Mouse (Mus musculus) heart, postnatal 0 days (tissue): ENCODE results near the gene Igf2bp2. TPM values are rescaled to one million over a fixed set of nuclear protein-coding genes. Genes with fewer than 3 reads are reported as not detected.

ENCODE experiments used
- ATAC-seq: fragments of 200-750 bp; cut with Nextera tagmentation; 2 replicates; pipeline ENCODE4 v1.8.0; 2017; ENCODE audit warnings: low read depth, moderate number of reproducible peaks, moderate library complexity; ENCODE audit not compliant: insufficient read depth
- DNase-seq: peaks from one replicate; pipeline ENCODE4 v3.0.0-alpha.2; 2016; ENCODE audit warnings: low spot score
- H3K27ac ChIP-seq: fragments of 300-500 bp; sonication (generic); 2 replicates; pipeline ENCODE4 v1.5.1; 2014; ENCODE audit warnings: low read depth, mild to moderate bottlenecking
- H3K27me3 ChIP-seq: fragments of 300-500 bp; sonication (generic); 2 replicates; pipeline ENCODE4 v1.6.1; 2014; ENCODE audit warnings: low read length, mixed read lengths; ENCODE audit not compliant: control insufficient read depth, insufficient read depth
- H3K36me3 ChIP-seq: fragments of 300-500 bp; sonication (generic); replicated peaks from 2 replicates; pipeline ENCODE4 v1.6.1; 2014; ENCODE audit warnings: low read length, mixed read lengths; ENCODE audit not compliant: control insufficient read depth, insufficient read depth
- H3K4me1 ChIP-seq: fragments of 300-500 bp; sonication (generic); 2 replicates; pipeline ENCODE4 v1.6.1; 2014; ENCODE audit warnings: antibody characterized with exemption; ENCODE audit not compliant: control insufficient read depth, insufficient read depth
- H3K4me2 ChIP-seq: fragments of 300-500 bp; sonication (generic); 2 replicates; pipeline ENCODE4 v1.6.1; 2014; ENCODE audit warnings: low read depth, mild to moderate bottlenecking, low read length, moderate library complexity
- H3K4me3 ChIP-seq: fragments of 300-500 bp; sonication (generic); 2 replicates; pipeline ENCODE4 v1.5.1; 2014; ENCODE audit warnings: low read depth, low read length
- H3K9ac ChIP-seq: fragments of 300-500 bp; sonication (generic); replicated peaks from 2 replicates; pipeline ENCODE4 v1.6.1; 2014; ENCODE audit warnings: low read depth, low read length, mixed read lengths
- H3K9me3 ChIP-seq: fragments of 300-500 bp; sonication (generic); replicated peaks from 2 replicates; pipeline ENCODE4 v1.6.1; 2016; ENCODE audit warnings: low read length; ENCODE audit not compliant: control insufficient read depth
- CTCF ChIP-seq: IDR thresholded peaks from 2 replicates; pipeline ENCODE4 v1.5.1; 2016; ENCODE audit warnings: antibody characterized with exemption, control low read depth, low read depth
- EP300 ChIP-seq: IDR thresholded peaks from 2 replicates; pipeline ENCODE4 v1.6.1; 2016; ENCODE audit warnings: antibody characterized with exemption, low read depth
- WGBS: fragments of 180-500 bp; shearing (Covaris S2); extraction: QIAGEN DNeasy Blood & Tissue Kit; methylation state at CpG from one replicate; pipeline ENCODE4 v1.1.7; 2014; 5-methylcytosine and 5-hydroxymethylcytosine counted together
- polyA plus RNA-seq: library from polyadenylated mRNA; unstranded; fragments of >200 nt; fragmentation: Nextera tagmentation; extraction: Ambion mirVana; gene quantifications from 2 replicates; pipeline ENCODE4 v1.2.1, GENCODE M21; 2015
- total RNA-seq: library from RNA; depleted of rRNA; stranded (reverse); fragments of >200 nt; gene quantifications from 2 replicates; pipeline ENCODE4 v1.2.3, GENCODE M21; 2014; ENCODE audit warnings: low replicate concordance

Igf2bp2 gene
- total and polyA plus RNA-seq, 2 experiments from 2014 or later = 12.9 to 48.1 TPM

DNA sequence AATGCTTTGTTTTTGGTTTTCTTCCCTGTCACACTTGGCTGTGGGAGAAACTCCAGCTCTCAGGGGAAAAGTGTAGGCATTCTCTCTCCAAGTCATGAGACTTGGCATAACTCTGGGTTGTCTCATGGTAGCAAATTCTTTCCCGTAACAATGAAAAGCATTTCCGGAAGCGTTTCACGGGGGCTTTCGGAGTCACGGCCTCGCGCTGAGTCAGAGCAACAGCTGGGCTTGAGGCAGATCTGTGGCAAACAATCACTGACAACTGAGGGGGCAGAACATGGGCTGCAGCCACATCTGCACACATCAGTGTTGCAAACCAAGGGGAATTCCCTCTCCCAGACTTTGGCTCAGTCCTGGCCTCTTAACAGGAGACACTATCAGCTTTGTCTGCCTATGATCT lies 95.7 kb downstream of the Igf2bp2 start:
- peak; percentile 20 for DNase-seq
- Histone ChIP-seq H3K4me2 (no peak overlapping the region), H3K9me3 (no peaks in the 10 kb centered on the region), H3K27ac (peak overlapping the region; percentile 43; the same call in 1 of the 2 replicates), H3K4me3 (no peak overlapping the region), H3K9ac (no peak overlapping the region), H3K36me3 (peaks cover 73% of the 10 kb centered on the region), H3K4me1 (no peaks in the 10 kb centered on the region), H3K27me3 (no peaks in the 10 kb centered on the region)
- WGBS = 55% methylated on average over 8 of the region's 8 CpGs
- ATAC-seq = peak; percentile 49
- TF ChIP-seq CTCF = no peak
- TF ChIP-seq EP300 = 0 out of 2 replicates have a peak, but pooled peaks have one; percentile 39

DNA sequence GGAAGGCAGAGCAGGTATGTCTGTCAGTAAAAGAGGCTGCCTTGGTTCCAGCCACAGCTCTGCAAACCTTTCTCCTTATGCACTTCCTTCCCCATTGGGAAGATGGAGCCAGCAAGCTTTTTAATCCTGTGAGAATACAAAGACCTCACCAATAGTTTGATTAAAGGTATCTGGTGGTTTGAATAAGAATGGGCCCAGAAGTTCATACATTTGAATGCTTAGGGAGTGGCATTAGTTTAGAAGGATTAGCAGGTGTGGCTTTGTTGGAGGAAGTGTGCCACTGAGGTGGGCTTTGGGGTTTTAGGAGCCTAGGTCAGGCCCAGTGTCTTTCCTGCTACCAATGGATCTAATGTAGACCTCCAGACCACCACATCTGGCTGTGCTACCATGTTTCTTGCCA lies 97.6 kb downstream of the Igf2bp2 start:
- TF ChIP-seq EP300 = no peak
- no peak for TF ChIP-seq CTCF
- Histone ChIP-seq H3K9me3 (no peaks in the 10 kb centered on the region), H3K4me1 (no peaks in the 10 kb centered on the region), H3K9ac (no peak overlapping the region), H3K4me3 (no peak overlapping the region), H3K27me3 (no peaks in the 10 kb centered on the region), H3K4me2 (no peak overlapping the region), H3K27ac (no peak overlapping the region), H3K36me3 (peaks cover 80% of the 10 kb centered on the region)
- ATAC-seq (no peak), DNase-seq (no peak)

DNA sequence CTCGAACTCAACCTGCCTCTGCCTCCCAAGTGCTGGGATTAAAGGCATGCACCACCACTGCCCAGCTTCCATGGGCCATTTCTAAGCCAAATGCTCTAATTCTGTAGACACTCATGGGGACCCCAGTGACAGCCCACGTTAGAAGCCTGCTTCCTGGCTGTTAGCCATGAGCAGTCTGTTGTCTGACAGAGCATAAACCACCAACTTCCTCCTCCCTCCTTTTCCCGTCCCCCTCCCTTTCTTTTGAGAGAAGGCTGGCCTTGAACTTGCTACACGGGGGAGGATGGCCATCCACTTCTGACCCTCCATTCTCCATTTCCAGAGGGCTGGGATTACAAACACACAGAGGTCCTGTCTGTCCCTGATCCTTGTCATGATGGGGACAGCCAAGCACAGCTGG lies 100.8 kb downstream of the Igf2bp2 start:
- Histone ChIP-seq H3K4me3 (no peak overlapping the region), H3K27me3 (no peaks in the 10 kb centered on the region), H3K4me1 (no peaks in the 10 kb centered on the region), H3K9ac (no peak overlapping the region), H3K9me3 (no peaks in the 10 kb centered on the region), H3K36me3 (peaks cover 70% of the 10 kb centered on the region), H3K27ac (no peak overlapping the region), H3K4me2 (no peak overlapping the region)
- ATAC-seq (no peak), DNase-seq (no peak)
- no peak for TF ChIP-seq CTCF
- no peak for TF ChIP-seq EP300
- 68% methylated on average over 4 of the region's 4 CpGs for WGBS

DNA sequence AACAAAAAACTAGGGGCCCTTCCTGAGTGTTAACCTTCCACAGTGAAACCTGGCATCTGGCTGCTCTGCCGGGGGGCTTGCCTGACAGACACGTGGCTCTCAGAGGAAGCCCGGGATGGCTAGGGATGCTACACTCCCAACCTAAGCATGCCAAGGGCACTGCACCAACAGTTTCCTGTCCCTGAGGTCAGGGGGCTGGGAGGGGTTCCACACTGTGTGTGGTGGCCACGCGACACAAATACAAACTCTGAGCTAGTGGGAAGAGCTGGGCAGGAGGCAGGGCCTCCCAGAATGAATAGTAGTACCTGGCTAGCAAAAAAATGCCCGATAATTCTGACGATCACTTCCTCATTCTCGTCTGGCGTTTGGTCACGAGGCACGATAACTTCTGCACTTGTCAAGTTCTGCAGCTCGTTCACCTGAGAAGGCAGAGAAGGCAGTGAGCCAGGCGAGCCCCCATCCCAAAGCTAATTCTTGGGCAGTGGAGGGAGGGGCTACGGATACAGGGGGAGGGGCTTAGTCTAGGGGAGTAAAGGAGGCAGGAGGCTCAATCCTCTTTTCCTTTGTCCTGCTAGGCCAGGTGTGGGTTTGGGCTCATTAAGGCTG lies 101.4 kb downstream of the Igf2bp2 start:
- H3K9me3 ChIP-seq = no peaks in the 10 kb centered on the region
- TF ChIP-seq EP300 = no peak
- no peak for TF ChIP-seq CTCF
- DNase-seq = no peak
- no peak for ATAC-seq
- no peak overlapping the region for H3K27ac ChIP-seq
- no peak overlapping the region for H3K4me3 ChIP-seq
- H3K4me1 ChIP-seq = no peaks in the 10 kb centered on the region
- no peak overlapping the region for H3K9ac ChIP-seq
- WGBS = 79% methylated on average over 14 of the region's 14 CpGs
- no peaks in the 10 kb centered on the region for H3K27me3 ChIP-seq
- H3K4me2 ChIP-seq = no peak overlapping the region; the same call in 1 of the 2 replicates
- peaks cover 64% of the 10 kb centered on the region for H3K36me3 ChIP-seq

DNA sequence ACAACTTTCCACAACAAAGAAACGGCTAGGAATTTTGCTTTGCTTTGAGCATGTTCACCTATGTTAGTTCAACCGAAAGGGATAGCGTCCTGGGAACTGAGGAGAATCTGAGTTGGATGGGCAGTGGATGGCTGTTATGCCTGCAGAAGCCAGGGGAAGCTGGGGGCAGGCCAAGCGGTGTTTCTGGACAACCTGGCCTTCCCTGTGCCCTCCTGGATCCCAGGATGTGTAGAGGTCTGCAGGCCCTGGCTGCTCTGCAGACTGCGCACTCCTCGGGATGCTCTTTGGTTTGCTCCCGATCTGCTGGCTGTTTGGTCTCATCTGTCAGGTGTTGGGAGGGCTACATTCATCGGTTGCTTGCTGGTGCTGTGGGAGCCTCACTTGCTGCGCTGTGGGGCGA lies 102.7 kb downstream of the Igf2bp2 start:
- WGBS = 92% methylated on average over 10 of the region's 10 CpGs
- Histone ChIP-seq H3K4me3 (no peak overlapping the region), H3K36me3 (peaks cover 58% of the 10 kb centered on the region), H3K4me2 (no peak overlapping the region), H3K27me3 (no peaks in the 10 kb centered on the region), H3K27ac (no peak overlapping the region), H3K9ac (no peak overlapping the region), H3K9me3 (no peaks in the 10 kb centered on the region), H3K4me1 (no peaks in the 10 kb centered on the region)
- DNase-seq (no peak), ATAC-seq (no peak)
- TF ChIP-seq CTCF (no peak), EP300 (no peak)

DNA sequence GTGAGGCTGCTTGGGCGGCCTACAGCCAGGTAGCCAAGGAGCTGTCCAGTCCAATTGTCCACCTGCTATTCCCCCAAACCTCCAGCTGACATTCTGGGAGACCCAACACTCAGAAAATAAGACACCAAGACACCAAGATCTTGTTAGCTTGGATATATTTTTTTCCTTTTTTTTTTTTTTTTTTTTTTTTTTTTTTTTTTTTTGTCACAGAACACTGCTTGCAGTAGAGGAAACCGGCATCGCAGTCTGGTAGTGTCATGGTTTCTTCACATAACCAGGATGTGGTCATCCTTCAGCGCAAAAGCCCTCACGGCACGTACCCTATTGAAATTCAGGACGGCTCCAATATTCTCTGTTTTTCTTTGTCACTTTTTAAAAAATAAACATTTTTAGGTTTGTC lies 104.2 kb downstream of the Igf2bp2 start:
- Histone ChIP-seq H3K27me3 (no peaks in the 10 kb centered on the region), H3K27ac (no peak overlapping the region), H3K4me2 (no peak overlapping the region), H3K9ac (no peak overlapping the region), H3K36me3 (peaks cover 50% of the 10 kb centered on the region), H3K4me1 (no peaks in the 10 kb centered on the region), H3K4me3 (no peak overlapping the region), H3K9me3 (no peaks in the 10 kb centered on the region)
- TF ChIP-seq EP300 (no peak), CTCF (no peak)
- ATAC-seq (no peak), DNase-seq (no peak)
- 93% methylated on average over 7 of the region's 7 CpGs for WGBS
